Mouse (Mus musculus): ENCODE data around the gene Spred2.

The Spred2 gene

GRCm38 (mm10) chr11:20064926-20065325 is 140.8 kb downstream of the Spred2 start:
- no peak for DNase-seq

- peak; percentile 80 for DNase-seq
Observed at GRCm38 (mm10) chr11:20066106-20066505, 141.9 kb downstream of the Spred2 start.

- no peak for DNase-seq
Observed at GRCm38 (mm10) chr11:20067521-20067920, 143.3 kb downstream of the Spred2 start.

- no peak for DNase-seq
Observed at GRCm38 (mm10) chr11:20068346-20069004, 144.3 kb downstream of the Spred2 start.

GRCm38 (mm10) chr11:20072174-20072573 is 148.0 kb downstream of the Spred2 start:
- peak; percentile 52 for DNase-seq

- DNase-seq, result no peak
Observed at GRCm38 (mm10) chr11:20072826-20073225, 148.7 kb downstream of the Spred2 start.

Data from cerebellum, adult 8-10 months (tissue).